Mouse (Mus musculus) embryo, embryonic 11 days (tissue): ENCODE data around the gene Dctn5.

Source experiments
- DNase-seq: peaks from one replicate; pipeline ENCODE4 v3.0.0-alpha.2; 2015

The Dctn5 gene

DNA sequence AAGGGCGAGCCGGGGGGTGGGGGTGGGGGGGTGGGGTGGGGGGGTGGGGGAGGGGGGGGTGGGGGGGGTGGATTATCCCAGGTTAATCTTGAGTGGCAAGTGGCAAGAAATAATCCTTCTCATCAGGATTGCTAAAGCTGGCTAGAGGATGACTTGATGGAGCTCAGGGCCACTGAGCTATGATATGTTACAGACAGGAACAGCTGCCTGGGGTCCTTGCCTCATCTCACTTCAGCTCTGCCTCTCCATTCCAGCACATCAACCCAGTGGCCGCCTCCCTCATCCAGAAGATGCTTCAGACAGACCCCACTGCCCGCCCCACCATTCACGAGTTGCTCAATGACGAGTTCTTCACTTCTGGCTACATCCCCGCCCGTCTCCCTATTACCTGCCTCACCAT, 30.9 kb downstream of the Dctn5 start:
- DNase-seq, result no peak

DNA sequence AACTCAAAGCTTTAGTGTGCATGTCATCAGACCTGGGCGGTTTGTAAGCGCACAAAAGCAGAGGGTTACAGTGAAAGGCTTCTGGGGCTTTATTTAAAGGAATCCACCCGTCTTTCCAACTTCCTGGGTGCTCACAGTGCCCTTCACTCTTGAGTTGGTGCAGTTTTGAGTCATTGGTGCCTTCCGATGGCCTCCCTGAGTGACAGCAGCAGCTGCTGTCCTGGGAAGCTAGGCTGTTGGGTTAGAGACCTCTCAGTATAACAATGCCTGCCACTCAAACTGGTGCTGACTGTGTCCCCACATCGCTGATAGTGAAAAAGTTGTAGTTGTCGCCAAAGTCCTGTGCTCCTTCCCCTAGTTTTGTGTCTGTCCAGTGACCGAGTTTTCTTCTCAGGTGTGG, 34.4 kb downstream of the Dctn5 start:
- DNase-seq, result no peak

DNA sequence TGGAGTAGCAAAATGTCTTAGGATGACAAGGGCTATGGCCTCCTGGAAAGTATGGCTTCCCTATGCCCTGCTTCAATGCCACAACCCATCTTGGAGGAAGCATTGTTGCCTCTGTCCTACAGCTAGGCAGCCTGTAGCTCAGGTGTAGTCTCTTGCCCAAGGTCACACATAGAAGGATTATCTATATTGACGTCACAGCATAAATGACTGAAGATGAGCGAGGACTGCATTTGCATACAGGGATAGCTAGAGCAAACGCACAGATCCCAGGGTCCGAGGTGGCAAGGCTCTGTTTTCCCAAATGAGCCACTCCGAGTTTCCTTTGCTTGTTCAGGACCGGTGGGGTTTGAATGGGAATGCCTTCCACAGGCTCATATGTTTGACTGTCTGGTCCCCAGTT, 37.9 kb downstream of the Dctn5 start:
- no peak for DNase-seq

DNA sequence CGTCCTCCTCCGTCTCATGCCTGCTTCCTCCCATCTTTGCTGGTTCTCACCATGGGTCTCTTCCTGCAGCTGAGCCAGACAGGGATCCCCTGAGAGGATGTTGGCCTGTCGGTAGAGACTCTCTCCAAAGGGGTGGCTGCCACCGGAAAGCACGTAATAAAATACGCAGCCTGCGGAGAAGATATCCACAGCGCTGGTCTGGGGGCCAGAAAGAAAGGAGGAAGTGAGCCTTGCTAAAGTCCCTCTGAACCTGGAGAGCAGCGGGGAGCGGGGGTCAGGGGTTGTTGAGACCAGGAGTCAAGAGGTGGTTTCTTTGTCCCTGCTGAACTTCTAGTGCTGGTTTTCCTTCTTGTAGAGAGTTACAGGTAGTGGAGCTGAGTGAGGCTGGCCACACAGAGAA, 38.8 kb downstream of the Dctn5 start:
- no peak for DNase-seq

DNA sequence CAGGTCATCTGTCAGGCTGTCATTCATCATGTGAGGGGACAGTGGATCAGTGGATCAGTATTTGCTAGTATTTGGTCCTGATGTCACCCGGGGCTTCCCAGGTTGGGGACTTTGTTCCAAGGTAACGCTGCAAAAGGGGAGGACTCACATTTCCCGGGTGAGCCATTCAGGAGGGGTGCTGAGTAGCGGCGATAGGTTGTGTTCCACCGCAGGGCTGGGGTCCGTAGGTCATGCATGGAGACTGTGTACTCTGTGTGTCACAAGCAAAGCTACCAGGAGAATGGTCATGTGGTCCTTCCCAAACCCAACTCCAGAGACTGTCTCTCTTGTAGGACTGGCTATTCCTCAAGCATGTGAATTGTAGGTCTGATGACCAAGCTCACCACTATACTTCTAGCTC, 47.9 kb downstream of the Dctn5 start:
- DNase-seq, result no peak

DNA sequence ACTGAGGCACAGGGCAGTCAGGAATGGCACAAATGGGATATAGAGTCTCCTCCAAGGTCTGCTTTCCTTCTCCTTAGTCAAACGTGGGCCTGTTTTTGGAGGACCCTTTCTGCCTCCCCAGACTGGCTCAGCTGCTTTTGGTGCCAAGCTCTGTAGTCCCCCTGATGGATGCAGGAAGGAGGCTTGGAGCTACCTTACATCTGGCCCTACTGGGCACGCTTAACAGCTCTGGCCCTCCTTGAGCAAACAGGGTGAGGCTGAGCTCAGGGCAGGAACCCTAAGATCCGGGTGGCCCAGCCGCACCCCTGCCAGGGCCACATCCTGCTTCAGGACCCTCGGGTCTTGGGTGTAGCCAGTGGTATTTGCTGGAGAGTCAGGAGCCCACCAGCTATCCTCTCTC, 51.7 kb downstream of the Dctn5 start:
- no peak for DNase-seq

DNA sequence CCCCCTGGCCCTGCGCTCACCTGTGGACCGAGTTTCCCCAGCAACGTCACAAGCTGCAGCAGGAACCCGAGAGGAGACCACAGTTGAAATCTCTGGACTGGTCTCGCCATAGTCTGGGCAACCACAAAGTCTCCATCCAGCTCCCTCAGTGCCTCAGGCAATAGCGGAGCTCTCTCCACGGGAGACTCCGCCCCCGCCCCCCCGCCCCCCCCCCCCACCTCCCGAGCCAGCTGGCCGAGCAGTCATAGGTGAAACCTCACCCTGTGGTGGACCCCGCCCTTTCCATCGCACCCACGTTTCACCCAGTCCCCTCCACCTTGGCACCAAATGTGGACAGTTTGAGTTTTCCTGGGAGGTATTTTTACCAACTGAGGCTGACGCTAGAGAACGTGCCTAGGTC, 53.2 kb downstream of the Dctn5 start, which contains the start of gene Ern2:
Gene Ern2 (minus strand): TSS at position 165 of the 400 bp plus-strand sequence.
- no peak for DNase-seq

DNA sequence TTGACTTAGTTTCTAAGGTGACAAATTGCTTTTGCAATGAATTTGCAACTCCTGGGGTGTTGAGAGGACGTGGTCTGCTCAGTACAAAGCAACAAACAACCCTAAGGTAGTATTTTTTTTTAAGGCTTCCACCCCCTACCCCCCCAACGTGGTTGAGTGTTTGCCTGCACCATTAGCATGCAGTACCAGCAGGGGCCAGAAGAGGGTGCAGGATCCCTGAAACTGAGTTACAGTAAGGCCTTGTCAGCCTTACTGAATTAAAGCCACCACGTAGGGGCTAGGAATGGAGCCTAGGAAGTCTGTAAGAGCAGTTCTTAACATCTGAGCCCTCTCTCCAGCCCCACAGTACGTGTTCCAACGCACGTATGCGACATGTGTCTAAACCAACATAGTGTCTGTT, 56.6 kb downstream of the Dctn5 start:
- peak; percentile 72 for DNase-seq

DNA sequence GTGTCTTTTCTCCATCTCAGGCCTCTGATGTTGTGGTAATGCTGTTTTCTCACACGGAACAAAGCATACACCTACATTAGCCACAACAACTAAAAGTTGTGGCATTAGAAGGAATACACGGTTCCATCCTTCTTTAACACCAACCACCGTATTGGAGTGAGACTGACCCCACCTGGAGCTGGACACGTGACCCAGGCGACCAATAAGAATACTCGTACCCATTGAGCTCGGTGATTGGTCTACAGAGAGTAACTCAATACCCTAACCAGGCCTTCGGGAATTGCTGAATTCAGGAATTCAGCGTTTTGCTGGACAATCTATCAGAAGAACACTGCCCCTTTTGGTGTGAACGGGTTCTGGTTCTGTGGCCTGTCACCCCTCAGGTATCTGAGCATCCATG, 58.3 kb downstream of the Dctn5 start:
- DNase-seq, result no peak

DNA sequence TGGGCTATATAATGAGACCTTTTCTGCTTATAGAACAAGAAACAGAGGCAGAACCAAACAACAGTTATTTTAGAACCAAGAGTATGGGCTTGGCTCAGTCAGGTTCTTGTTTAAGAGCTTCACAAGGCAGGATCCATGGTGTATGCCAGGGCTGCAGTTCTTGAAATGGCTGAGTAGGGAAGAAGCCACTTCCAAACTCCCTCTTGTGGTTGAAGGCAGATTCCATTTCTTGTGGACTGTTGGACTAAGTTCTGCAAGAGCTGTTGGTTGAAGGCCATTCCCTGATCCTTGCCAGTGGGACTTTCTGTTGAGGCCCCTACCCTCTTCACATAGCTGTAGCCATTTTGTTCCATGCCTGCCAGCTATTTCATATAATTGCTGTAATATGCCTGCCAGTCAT, 61.1 kb downstream of the Dctn5 start:
- no peak for DNase-seq

DNA sequence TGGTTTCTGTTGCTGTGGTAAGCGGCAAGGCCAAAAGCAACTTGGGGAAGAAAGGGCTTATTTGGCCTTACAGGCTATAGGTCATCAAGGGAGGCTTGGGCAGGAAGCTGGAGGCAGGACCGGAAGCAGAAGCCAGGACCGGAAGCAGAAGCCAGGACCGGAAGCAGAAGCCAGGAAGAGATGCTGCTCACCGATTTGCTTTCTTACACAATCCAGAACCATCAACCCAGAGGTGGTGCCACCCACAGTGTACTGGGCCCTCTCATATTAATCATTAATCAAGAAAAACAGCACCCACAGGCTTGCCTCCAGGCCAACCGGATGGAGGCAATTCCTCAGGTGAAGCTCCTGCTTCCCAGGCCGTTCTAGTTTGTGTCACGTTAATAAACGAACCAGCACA, 63.9 kb downstream of the Dctn5 start:
- no peak for DNase-seq

DNA sequence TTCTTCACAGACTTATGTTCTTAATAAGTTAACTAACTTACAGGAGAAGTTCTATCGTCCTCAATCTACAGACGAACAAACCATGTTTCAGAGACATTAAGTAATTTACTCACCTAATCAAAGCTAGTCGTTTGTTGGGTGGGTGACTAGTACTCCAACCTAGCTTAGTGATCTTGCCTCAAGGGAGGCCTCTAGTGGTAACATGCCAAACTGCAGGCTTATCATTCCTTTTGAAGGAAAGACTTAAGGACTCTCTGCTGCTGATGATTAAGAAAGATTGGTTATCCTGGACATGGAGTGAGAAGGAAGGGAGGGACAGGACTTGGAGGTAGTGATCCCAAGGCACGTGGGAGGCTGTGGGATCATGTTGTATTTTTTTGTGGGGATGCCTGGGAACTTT, 64.5 kb downstream of the Dctn5 start:
- peak; percentile 67 for DNase-seq
